Mouse (Mus musculus) ES-Bruce4 (cell line): ENCODE results near the gene Thrap3. TPM values are rescaled to one million over a fixed set of nuclear protein-coding genes. Genes with fewer than 3 reads are reported as not detected.

Experiments
- H3K27ac ChIP-seq: 2 replicates; pipeline ENCODE4 v1.5.1; 2012; ENCODE audit warnings: low read length, inconsistent platforms; ENCODE audit not compliant: insufficient read depth
- H3K27me3 ChIP-seq: 2 replicates; pipeline ENCODE4 v1.6.1; 2012; ENCODE audit warnings: mild to moderate bottlenecking, low read length, inconsistent platforms; ENCODE audit not compliant: control insufficient read depth, poor library complexity, insufficient read depth, severe bottlenecking
- H3K36me3 ChIP-seq: 2 replicates; pipeline ENCODE4 v1.6.1; 2012; ENCODE audit warnings: inconsistent platforms, mild to moderate bottlenecking, low read length, moderate library complexity; ENCODE audit not compliant: control insufficient read depth, poor library complexity, insufficient read depth, severe bottlenecking
- H3K4me1 ChIP-seq: one replicate; pipeline ENCODE4 v1.8.1; 2011; ENCODE audit warnings: low read length; ENCODE audit not compliant: control insufficient read depth, insufficient read depth
- H3K4me3 ChIP-seq: 2 replicates; pipeline ENCODE4 v1.5.1; 2011; ENCODE audit warnings: low read depth, mild to moderate bottlenecking, low read length
- H3K9ac ChIP-seq: 2 replicates; pipeline ENCODE4 v1.6.1; 2012; ENCODE audit warnings: low read depth, mild to moderate bottlenecking, inconsistent platforms; ENCODE audit not compliant: poor library complexity, severe bottlenecking
- H3K9me3 ChIP-seq: replicated peaks from 2 replicates; pipeline ENCODE4 v1.6.1; 2012; ENCODE audit warnings: mild to moderate bottlenecking, low read length, inconsistent platforms; ENCODE audit not compliant: control insufficient read depth, poor library complexity, insufficient read depth, severe bottlenecking
- CTCF ChIP-seq: IDR thresholded peaks from one replicate; pipeline ENCODE4 v1.8.1; 2011; ENCODE audit warnings: low read depth, low read length
- EP300 ChIP-seq: IDR thresholded peaks from 2 replicates; pipeline ENCODE4 v1.6.1; 2011; ENCODE audit warnings: low read depth, low read length; ENCODE audit not compliant: insufficient read depth
- POLR2A ChIP-seq: IDR thresholded peaks from one replicate; pipeline ENCODE4 v1.8.1; 2011; ENCODE audit warnings: low read length; ENCODE audit not compliant: insufficient read depth
- polyA plus RNA-seq: library from polyadenylated mRNA; stranded (reverse); fragments of >200 nt; gene quantifications from 2 replicates; pipeline ENCODE4 v1.2.4, GENCODE M21; 2011; ENCODE audit warnings: low read depth; ENCODE audit not compliant: missing spikeins, insufficient read depth, insufficient read length

The Thrap3 gene
- polyA plus RNA-seq, 1 experiment = 495 TPM

GRCm38 (mm10) chr4:126148161-126148961, 54.2 kb downstream of the Thrap3 start:
- Histone ChIP-seq H3K4me1 (no peaks in the 10 kb centered on the region), H3K4me3 (peak overlapping the region; percentile 69), H3K36me3 (no peaks in the 10 kb centered on the region), H3K9ac (peak overlapping the region; percentile 72), H3K27ac (peak overlapping the region; percentile 74; the same call in 1 of the 2 replicates), H3K9me3 (no peaks in the 10 kb centered on the region), H3K27me3 (no peaks in the 10 kb centered on the region)
- TF ChIP-seq CTCF (no peak), POLR2A (no peak), EP300 (0 out of 2 replicates have a peak, but pooled peaks have one; percentile 39)

GRCm38 (mm10) chr4:126147533-126148160, 54.9 kb downstream of the Thrap3 start, which contains the start of gene Eva1b:
Eva1b (plus strand) TSS chr4:126147744.
- H3K36me3 ChIP-seq = no peaks in the 10 kb centered on the region
- peak within 1 kb of the TSS; percentile 69 for H3K4me3 ChIP-seq
- no peaks in the 10 kb centered on the region for H3K4me1 ChIP-seq
- peak within 1 kb of the TSS; percentile 72 for H3K9ac ChIP-seq
- no peak for TF ChIP-seq CTCF
- 0 out of 2 replicates have a peak, but pooled peaks have one; percentile 20 for TF ChIP-seq EP300
- H3K27ac ChIP-seq = peak within 1 kb of the TSS; percentile 74
- no peaks in the 10 kb centered on the region for H3K27me3 ChIP-seq
- no peaks in the 10 kb centered on the region for H3K9me3 ChIP-seq

DNA sequence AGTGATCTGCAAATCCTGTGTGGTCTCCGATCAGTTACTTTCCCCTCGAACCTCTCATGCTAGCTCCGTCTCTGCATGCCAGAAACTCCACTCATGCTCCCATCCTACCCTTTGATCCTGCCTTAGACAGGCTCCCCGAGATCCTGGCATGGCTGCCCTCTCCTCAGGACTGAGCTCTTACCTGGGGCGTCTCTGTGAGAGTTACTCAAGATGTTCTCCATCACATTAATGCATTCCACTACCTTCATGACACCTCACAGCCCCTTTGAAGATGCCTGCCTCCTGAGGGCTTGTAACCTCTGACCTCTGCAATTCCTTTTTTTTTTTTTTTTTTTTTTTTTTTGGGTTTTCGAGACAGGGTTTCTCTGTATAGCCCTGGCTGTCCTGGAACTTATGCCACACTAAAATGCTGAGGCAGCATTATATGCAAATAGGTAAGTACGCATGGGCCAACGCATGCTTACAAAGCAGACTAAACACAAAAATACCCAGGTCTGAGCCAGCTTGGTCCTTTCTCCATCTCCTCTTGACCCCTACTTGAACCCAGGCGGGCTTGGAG, 55.5 kb downstream of the Thrap3 start:
- H3K27me3 ChIP-seq = no peaks in the 10 kb centered on the region
- TF ChIP-seq CTCF (no peak), POLR2A (no peak), EP300 (no peak)
- peak overlapping the region; percentile 74 for H3K27ac ChIP-seq
- H3K4me1 ChIP-seq = no peaks in the 10 kb centered on the region
- H3K36me3 ChIP-seq = no peaks in the 10 kb centered on the region
- H3K4me3 ChIP-seq = peak overlapping the region; percentile 69
- H3K9me3 ChIP-seq = no peaks in the 10 kb centered on the region
- H3K9ac ChIP-seq = peak overlapping the region; percentile 72

DNA sequence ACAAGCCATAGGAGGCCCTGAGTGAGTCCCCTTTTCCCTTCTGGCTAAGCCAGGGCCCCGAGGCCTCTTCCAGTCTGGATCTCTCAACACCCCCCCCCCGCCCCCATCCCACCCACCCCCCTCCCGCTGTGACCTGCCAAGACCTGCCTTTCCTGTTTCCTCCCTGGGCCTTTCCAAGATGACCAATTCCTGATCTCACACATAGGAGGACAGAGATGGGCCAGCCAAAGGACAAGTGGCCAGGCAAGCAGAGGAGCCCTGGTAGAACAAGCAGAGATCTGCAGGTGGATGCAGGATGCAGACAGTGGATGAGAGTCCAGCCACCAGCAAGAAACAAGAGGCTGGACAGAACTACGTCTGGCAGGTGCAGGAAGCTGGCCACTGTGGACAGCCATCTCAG, 57.2 kb downstream of the Thrap3 start:
- H3K27me3 ChIP-seq = no peaks in the 10 kb centered on the region
- no peak overlapping the region for H3K27ac ChIP-seq
- H3K4me3 ChIP-seq = no peak overlapping the region
- H3K9ac ChIP-seq = no peak overlapping the region
- no peaks in the 10 kb centered on the region for H3K9me3 ChIP-seq
- H3K4me1 ChIP-seq = no peaks in the 10 kb centered on the region
- TF ChIP-seq POLR2A (no peak), EP300 (no peak), CTCF (no peak)
- H3K36me3 ChIP-seq = no peaks in the 10 kb centered on the region

DNA sequence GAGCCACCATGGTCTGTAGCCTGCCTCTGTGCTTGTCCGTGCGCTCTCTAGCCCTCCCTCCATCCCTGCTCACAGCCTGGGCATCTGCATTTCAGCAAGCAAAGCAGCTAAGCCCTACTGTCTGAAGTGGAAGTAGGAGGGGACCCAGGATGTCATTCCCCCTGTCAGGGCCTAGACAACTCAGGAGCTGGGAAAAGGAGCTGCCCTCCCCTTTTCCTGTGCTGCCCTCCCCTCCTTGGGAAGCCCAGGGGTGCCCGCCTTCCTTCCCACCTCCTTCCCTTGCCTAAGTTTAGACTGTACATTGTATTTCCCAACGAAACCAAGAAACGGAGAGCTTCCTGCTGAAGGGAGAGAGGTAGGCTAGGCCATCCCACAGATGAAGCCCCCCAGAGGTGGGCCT, 61.5 kb downstream of the Thrap3 start:
- H3K4me1 ChIP-seq = no peaks in the 10 kb centered on the region
- no peak overlapping the region for H3K27ac ChIP-seq
- no peak overlapping the region for H3K9ac ChIP-seq
- no peaks in the 10 kb centered on the region for H3K36me3 ChIP-seq
- H3K27me3 ChIP-seq = no peaks in the 10 kb centered on the region
- TF ChIP-seq EP300 (no peak), CTCF (no peak), POLR2A (no peak)
- H3K4me3 ChIP-seq = no peak overlapping the region
- no peaks in the 10 kb centered on the region for H3K9me3 ChIP-seq
